ENCODE assay signal across 8 mouse cellular contexts in the genomic region with DNA sequence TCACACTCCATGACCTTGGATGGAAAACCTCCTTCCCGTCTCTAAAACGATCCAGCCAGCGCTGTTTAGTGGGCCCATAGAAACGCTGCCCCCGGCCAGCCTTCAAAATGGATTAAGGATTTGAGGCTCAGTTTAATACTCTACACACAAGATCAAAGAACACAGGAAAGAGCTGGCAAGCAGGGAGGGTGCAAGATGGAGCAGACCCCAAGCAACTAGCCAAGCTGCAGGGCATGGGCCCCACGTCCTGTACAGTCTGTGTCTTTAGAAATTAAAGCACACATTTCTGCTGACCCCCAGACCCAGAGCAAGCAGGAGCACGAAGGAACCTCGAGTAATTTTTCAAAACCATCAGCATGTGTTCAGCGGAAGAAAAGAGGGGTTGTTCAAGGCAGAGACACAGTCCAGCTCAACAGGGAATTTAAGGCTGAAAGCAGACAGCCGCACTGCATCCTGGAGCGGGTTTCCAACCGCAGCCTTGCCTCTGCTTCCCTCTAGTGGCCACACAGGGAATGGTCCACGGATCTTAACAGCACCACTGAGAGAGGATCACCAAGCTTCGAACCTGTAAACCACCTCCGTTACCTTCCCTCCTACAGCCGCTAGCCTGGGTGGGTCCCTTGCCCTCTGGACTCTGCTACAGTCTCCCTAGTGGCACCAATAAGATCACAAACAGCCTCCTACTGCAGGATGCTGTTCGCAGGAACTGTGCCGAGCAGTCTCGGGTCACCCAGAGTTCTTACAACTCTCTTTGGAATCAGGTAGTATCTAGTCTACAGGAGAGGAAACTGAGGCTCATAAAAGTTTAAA. TPM values are rescaled to one million over a fixed set of nuclear protein-coding genes. Genes with fewer than 3 reads are reported as not detected.
A peak's percentile ranks its signal among the peaks of the same experiment; 100 is the strongest.
DNase-seq lines count a peak whose midpoint lies in the region; ATAC-seq lines count a peak whose summit lies in the region.

No protein-coding gene starts in this region.

- no peaks in the 10 kb centered on the region for H3K9me3 ChIP-seq in intestine, embryonic 15.5 days
- no peaks in the 10 kb centered on the region for H3K9me3 ChIP-seq in midbrain, embryonic 10.5 days (replicated peaks)

- no peaks in the 10 kb centered on the region for H3K27me3 ChIP-seq in intestine, embryonic 15.5 days (replicated peaks)
- peaks cover 13% of the 10 kb centered on the region; the same call in 1 of the 2 replicates for H3K27me3 ChIP-seq in midbrain, embryonic 10.5 days (ENCODE audit: low read depth, poor library complexity, severe bottlenecking)

- H3K4me3 ChIP-seq in intestine, embryonic 15.5 days (replicated peaks), result no peak overlapping the region
- H3K4me3 ChIP-seq in midbrain, embryonic 10.5 days, result peak overlapping the region; percentile 38

- intact Hi-C loops in gastrocnemius, postnatal 36 days (cut with DNase I), result loop anchor here (1.0 to 5.0 kb wide), 3 partner anchors 75 to 335 kb away; a partner anchor contains a TSS
- intact Hi-C loops in left cerebral cortex, postnatal 25 days (cut with DNase I), result loop anchor here (1.0 to 5.0 kb wide), 3 partner anchors 70 to 333 kb away; no protein-coding TSS in a partner anchor

- peak overlapping the region; percentile 22; the same call in 1 of the 2 replicates for H3K4me2 ChIP-seq in intestine, embryonic 15.5 days (replicated peaks)

- ATAC-seq in intestine, embryonic 15.5 days, result peak; percentile 78

- 0 out of 2 replicates have a peak overlapping the region, but pooled peaks have one; percentile 4 for H3K9ac ChIP-seq in intestine, embryonic 15.5 days

- WGBS in intestine, embryonic 15.5 days, result 25% methylated on average over 19 of the region's 19 CpGs
- 20% methylated on average over 19 of the region's 19 CpGs for WGBS in midbrain, embryonic 10.5 days

- DNase-seq in adrenal gland, adult 18-20 months (ENCODE audit: low spot score in 2 of 2), result peak; percentile 78 to 83
- peak; percentile 87 for DNase-seq in embryo, embryonic 11 days
- DNase-seq in gastrocnemius, postnatal 36 days, result peak; percentile 66 to 70
- DNase-seq in left cerebral cortex, postnatal 25 days (ENCODE audit: low spot score in 2 of 2), result peak; percentile 88 to 92
- peak; percentile 84 for DNase-seq in midbrain, embryonic 10.5 days (ENCODE audit: low spot score)
- DNase-seq in right cerebral cortex, postnatal 4 days, result peak; percentile 88
- DNase-seq in yolk sac, embryonic 10.5 days (ENCODE audit: low spot score), result peak; percentile 66

- H3K4me1 ChIP-seq in intestine, embryonic 15.5 days (replicated peaks), result peaks cover 5% of the 10 kb centered on the region
- peaks cover 28% of the 10 kb centered on the region for H3K4me1 ChIP-seq in midbrain, embryonic 10.5 days

- no peak overlapping the region for H3K27ac ChIP-seq in intestine, embryonic 15.5 days
- peak overlapping the region; percentile 64 for H3K27ac ChIP-seq in midbrain, embryonic 10.5 days (replicated peaks)

- no peaks in the 10 kb centered on the region for H3K36me3 ChIP-seq in intestine, embryonic 15.5 days
- no peaks in the 10 kb centered on the region for H3K36me3 ChIP-seq in midbrain, embryonic 10.5 days

RNA-seq across cellular contexts. Expression of a gene that starts 21.8 kb away (rescaled TPM):
- 10 to 100 TPM; 32.9 to 41.2 TPM for total RNA-seq in adrenal gland, adult 18-20 months (2021)
- total RNA-seq in gastrocnemius, postnatal 36 days (2021), result 10 to 100 TPM; 12.9 to 13.7 TPM
- 100 and 101 TPM in 2 replicates for polyA plus RNA-seq in intestine, embryonic 15.5 days (2015; fragmentation: Nextera tagmentation; extraction: Ambion mirVana)
- total RNA-seq in left cerebral cortex, postnatal 25 days (2021), result 10 to 100 TPM; 33.4 to 35.6 TPM
- polyA plus RNA-seq in midbrain, embryonic 10.5 days (2016; fragmentation: Nextera tagmentation; extraction: Ambion mirVana), result 195 and 200 TPM in 2 replicates

RNA-seq across cellular contexts. Expression of a gene that starts 56.7 kb away (rescaled TPM):
- total RNA-seq in adrenal gland, adult 18-20 months (2021), result 10 to 100 TPM; 18.4 to 28.0 TPM
- 1 to 10 TPM; 1.6 to 3.4 TPM for total RNA-seq in gastrocnemius, postnatal 36 days (2021)
- polyA plus RNA-seq in intestine, embryonic 15.5 days (2015; fragmentation: Nextera tagmentation; extraction: Ambion mirVana), result 6.3 and 6.9 TPM in 2 replicates
- 10 to 100 TPM; 13.5 to 14.4 TPM for total RNA-seq in left cerebral cortex, postnatal 25 days (2021)
- polyA plus RNA-seq in midbrain, embryonic 10.5 days (2016; fragmentation: Nextera tagmentation; extraction: Ambion mirVana), result 12.0 and 12.8 TPM in 2 replicates
